8 mouse cellular contexts compared by ENCODE assay signal in genomic region chrX:13280037-13280408, GRCm38 (mm10). TPM values are rescaled to one million over a fixed set of nuclear protein-coding genes. Genes with fewer than 3 reads are reported as not detected.
DNase-seq lines count a peak whose midpoint lies in the region; ATAC-seq and TF ChIP-seq lines count a peak whose summit lies in the region.

No protein-coding gene starts in this region.

- no peak for TF ChIP-seq EP300 in liver, postnatal 0 days (IDR thresholded peaks at IDR 0.05; ENCODE audit: low read depth)

- no peak for ATAC-seq in forebrain, embryonic 14.5 days
- ATAC-seq in hindbrain, postnatal 0 days = no peak; the same call in none of the 2 replicates
- ATAC-seq in liver, postnatal 0 days = no peak
- no peak for ATAC-seq in stomach, embryonic 14.5 days (ENCODE audit: insufficient number of reproducible peaks, insufficient read depth, low FRiP score, low read depth)

- peaks cover 6% of the 10 kb centered on the region for H3K4me1 ChIP-seq in forebrain, embryonic 14.5 days (ENCODE audit: control insufficient read depth, insufficient read depth, low read length)
- no peaks in the 10 kb centered on the region for H3K4me1 ChIP-seq in hindbrain, postnatal 0 days (ENCODE audit: insufficient read depth, low read length)
- peaks cover 8% of the 10 kb centered on the region; the same call in 1 of the 2 replicates for H3K4me1 ChIP-seq in liver, postnatal 0 days (ENCODE audit: insufficient read depth)
- H3K4me1 ChIP-seq in stomach, embryonic 14.5 days (ENCODE audit: control insufficient read depth, insufficient read depth, low read length) = peaks cover 3% of the 10 kb centered on the region; the same call in 1 of the 2 replicates

- peak overlapping the region; percentile 86 for H3K4me3 ChIP-seq in forebrain, embryonic 14.5 days (ENCODE audit: low read depth, low read length)
- H3K4me3 ChIP-seq in hindbrain, postnatal 0 days (ENCODE audit: low read length) = peak overlapping the region; percentile 90
- H3K4me3 ChIP-seq in liver, postnatal 0 days (ENCODE audit: low read depth, low read length) = peak overlapping the region; percentile 95
- H3K4me3 ChIP-seq in stomach, embryonic 14.5 days (ENCODE audit: low read depth, low read length) = peak overlapping the region; percentile 80

- no peak for TF ChIP-seq CTCF in hindbrain, postnatal 0 days (IDR thresholded peaks at IDR 0.05; ENCODE audit: low read depth)
- no peak for TF ChIP-seq CTCF in liver, postnatal 0 days (IDR thresholded peaks at IDR 0.05; ENCODE audit: low read depth)

- H3K27ac ChIP-seq in forebrain, embryonic 14.5 days (ENCODE audit: low read depth, low read length) = peak overlapping the region; percentile 98
- peak overlapping the region; percentile 99 for H3K27ac ChIP-seq in hindbrain, postnatal 0 days
- H3K27ac ChIP-seq in liver, postnatal 0 days (ENCODE audit: low read depth) = peak overlapping the region; percentile 97
- peak overlapping the region; percentile 99 for H3K27ac ChIP-seq in stomach, embryonic 14.5 days (ENCODE audit: low read length)

- H3K27me3 ChIP-seq in forebrain, embryonic 14.5 days (replicated peaks; ENCODE audit: control insufficient read depth, insufficient read depth, low read length) = no peaks in the 10 kb centered on the region
- no peaks in the 10 kb centered on the region for H3K27me3 ChIP-seq in hindbrain, postnatal 0 days (ENCODE audit: insufficient read depth, low read length)
- no peaks in the 10 kb centered on the region for H3K27me3 ChIP-seq in liver, postnatal 0 days (ENCODE audit: insufficient read depth, low read length)
- H3K27me3 ChIP-seq in stomach, embryonic 14.5 days (ENCODE audit: control insufficient read depth, insufficient read depth, low read length) = no peaks in the 10 kb centered on the region

- peaks cover 15% of the 10 kb centered on the region for H3K36me3 ChIP-seq in forebrain, embryonic 14.5 days (ENCODE audit: control insufficient read depth, insufficient read depth, low read length)
- no peaks in the 10 kb centered on the region for H3K36me3 ChIP-seq in hindbrain, postnatal 0 days (ENCODE audit: insufficient read depth, low read length)
- peaks cover 10% of the 10 kb centered on the region for H3K36me3 ChIP-seq in liver, postnatal 0 days (replicated peaks; ENCODE audit: insufficient read depth, low read length)
- H3K36me3 ChIP-seq in stomach, embryonic 14.5 days (ENCODE audit: control insufficient read depth, insufficient read depth, low read length) = peaks cover 9% of the 10 kb centered on the region

- DNase-seq in adrenal gland, adult 8-10 months = peak; percentile 48
- DNase-seq in adrenal gland, adult 2 months = no peak
- DNase-seq in urinary bladder, adult 18-20 months (ENCODE audit: low spot score in 2 of 2) = peak; percentile 14 to 15
- DNase-seq in urinary bladder, postnatal 10 days (ENCODE audit: low spot score) = no peak
- peak; percentile 60 for DNase-seq in forebrain, embryonic 14.5 days (ENCODE audit: low spot score)
- DNase-seq in hindbrain, postnatal 0 days (ENCODE audit: low spot score) = peak; percentile 70
- no peak for DNase-seq in liver, postnatal 0 days

- no peaks in the 10 kb centered on the region for H3K9me3 ChIP-seq in forebrain, embryonic 14.5 days (replicated peaks; ENCODE audit: control insufficient read depth, low read length)
- no peaks in the 10 kb centered on the region for H3K9me3 ChIP-seq in hindbrain, postnatal 0 days (ENCODE audit: low read length)
- no peaks in the 10 kb centered on the region for H3K9me3 ChIP-seq in liver, postnatal 0 days (ENCODE audit: low read length)
- no peaks in the 10 kb centered on the region for H3K9me3 ChIP-seq in stomach, embryonic 14.5 days (ENCODE audit: control insufficient read depth, low read depth, low read length)

- WGBS in forebrain, embryonic 14.5 days = 3% methylated on average over 14 of the region's 14 CpGs
- WGBS in hindbrain, postnatal 0 days = 2% methylated on average over 14 of the region's 14 CpGs
- 10% methylated on average over 14 of the region's 14 CpGs for WGBS in liver, postnatal 0 days (ENCODE audit: insufficient replicate concordance)
- 7% methylated on average over 14 of the region's 14 CpGs for WGBS in stomach, embryonic 14.5 days

- peak overlapping the region; percentile 74 for H3K4me2 ChIP-seq in forebrain, embryonic 14.5 days (ENCODE audit: low read length)
- peak overlapping the region; percentile 68 for H3K4me2 ChIP-seq in hindbrain, postnatal 0 days (ENCODE audit: low read depth, low read length)
- H3K4me2 ChIP-seq in liver, postnatal 0 days (ENCODE audit: low read depth, low read length) = peak overlapping the region; percentile 74
- peak overlapping the region; percentile 63 for H3K4me2 ChIP-seq in stomach, embryonic 14.5 days (replicated peaks; ENCODE audit: low read depth, low read length)

- peak overlapping the region; percentile 99 for H3K9ac ChIP-seq in forebrain, embryonic 14.5 days (ENCODE audit: low read length)
- peak overlapping the region; percentile 97 for H3K9ac ChIP-seq in hindbrain, postnatal 0 days (replicated peaks; ENCODE audit: low read length)
- H3K9ac ChIP-seq in liver, postnatal 0 days (replicated peaks) = peak overlapping the region; percentile 99
- H3K9ac ChIP-seq in stomach, embryonic 14.5 days (replicated peaks; ENCODE audit: low read depth, low read length) = peak overlapping the region; percentile 96

RNA-seq across cellular contexts. Expression of gene Ddx3x, which starts 0.7 kb away (rescaled TPM):
- total RNA-seq in adrenal gland, adult 8-10 months (2022) = 100 to 1,000 TPM; 290 to 412 (median 345) TPM
- 100 to 1,000 TPM; 274 to 532 TPM for total RNA-seq in adrenal gland, adult 2 months (2021)
- polyA plus RNA-seq in adrenal gland, adult 2 months (2012; rRNA removed) = 8.2 and 12.0 TPM in 2 replicates
- 132 TPM in 2 replicates for polyA plus RNA-seq in forebrain, embryonic 14.5 days (2014; fragmentation: Nextera tagmentation; extraction: Ambion mirVana)
- total RNA-seq in hindbrain, postnatal 0 days (2014; rRNA removed) = 92.2 and 103 TPM in 2 replicates
- polyA plus RNA-seq in hindbrain, postnatal 0 days (2015; fragmentation: Nextera tagmentation; extraction: Ambion mirVana) = 91.7 and 110 TPM in 2 replicates
- 44.2 and 46.1 TPM in 2 replicates for polyA plus RNA-seq in liver, postnatal 0 days (2015; fragmentation: Nextera tagmentation; extraction: Ambion mirVana)
- 147 and 156 TPM in 2 replicates for polyA plus RNA-seq in stomach, embryonic 14.5 days (2014; fragmentation: Nextera tagmentation; extraction: Ambion mirVana)

Comparison
In these comparisons a context has a peak if more than half of its experiments do, and no peak if none do; other contexts are left out.
1. DNase-seq: peak in adrenal gland, adult 8-10 months (single experiment), urinary bladder, adult 18-20 months (2 of 2), forebrain, embryonic 14.5 days (single experiment) and hindbrain, postnatal 0 days (single experiment); none in adrenal gland, adult 2 months (single experiment), urinary bladder, postnatal 10 days (single experiment) and liver, postnatal 0 days (single experiment).
2. Peak in every context shown above with its lines, with median percentiles within 50 percentile points of each other: H3K27ac ChIP-seq, H3K4me2 ChIP-seq, H3K4me3 ChIP-seq and H3K9ac ChIP-seq.